Mouse (Mus musculus) ES-Bruce4 (cell line): ENCODE measurements at regions not wholly inside any gene's neighbourhood (a gene's known extent, or its start where the extent isn't known, plus 50 kb on each side); places are given as distances from the start of the nearest gene placed in this dataset.

Experiments used
- CTCF ChIP-seq: IDR thresholded peaks from one replicate; pipeline ENCODE4 v1.8.1; 2011; ENCODE audit warnings: low read depth, low read length
- EP300 ChIP-seq: IDR thresholded peaks from 2 replicates; pipeline ENCODE4 v1.6.1; 2011; ENCODE audit warnings: low read depth, low read length; ENCODE audit not compliant: insufficient read depth
- POLR2A ChIP-seq: IDR thresholded peaks from one replicate; pipeline ENCODE4 v1.8.1; 2011; ENCODE audit warnings: low read length; ENCODE audit not compliant: insufficient read depth

DNA sequence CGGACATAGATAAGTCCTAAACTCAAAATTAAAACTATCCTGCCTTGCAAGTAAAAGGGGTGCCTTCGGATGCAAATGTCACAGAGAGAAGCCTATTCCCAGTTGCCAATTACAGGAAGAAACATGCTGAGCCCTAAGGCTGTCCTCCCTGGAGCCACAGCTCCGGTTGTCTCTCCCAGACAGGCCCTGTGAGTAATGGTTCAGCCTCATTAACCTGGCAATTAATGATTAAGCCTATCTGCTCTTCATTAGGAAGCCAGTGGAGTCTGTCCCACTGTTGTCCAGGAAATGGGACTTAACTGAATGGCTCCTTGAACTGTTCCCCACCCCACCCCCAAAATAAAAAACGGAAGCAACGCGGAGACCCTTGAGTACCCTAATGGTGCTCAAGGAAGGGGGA, 207.7 kb downstream of the Sec23a start:
- TF ChIP-seq POLR2A (no peak), CTCF (no peak), EP300 (no peak)
